Mouse (Mus musculus): ENCODE measurements around the gene Sec13. TPM values are rescaled to one million over a fixed set of nuclear protein-coding genes. Genes with fewer than 3 reads are reported as not detected.

Sec13 gene
- total RNA-seq, 4 experiments from 2014 or later: 67.9 to 80.9 (median 77.0) TPM

DNA sequence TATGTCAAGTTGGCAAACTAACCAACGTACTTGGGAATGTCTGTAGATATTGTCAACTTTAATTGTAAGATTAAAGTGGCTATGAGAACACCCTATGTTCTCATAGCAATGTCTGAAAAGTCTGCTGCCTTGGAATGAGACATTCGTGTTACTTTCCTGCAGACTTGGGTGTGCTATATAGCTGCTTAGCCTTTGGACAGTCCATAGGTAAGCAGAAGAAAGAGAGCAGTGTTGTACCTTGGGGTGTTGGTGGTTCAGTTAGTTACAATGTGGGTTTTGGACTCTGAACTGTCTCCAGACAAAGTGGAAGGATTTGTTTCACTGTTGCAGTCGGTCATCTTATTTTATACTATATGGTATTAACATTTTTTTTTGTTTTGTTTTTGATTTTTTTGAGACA, 27.8 kb downstream of the Sec13 start:
- DNase-seq (ENCODE audit: low spot score in 2 of 2): no peak

DNA sequence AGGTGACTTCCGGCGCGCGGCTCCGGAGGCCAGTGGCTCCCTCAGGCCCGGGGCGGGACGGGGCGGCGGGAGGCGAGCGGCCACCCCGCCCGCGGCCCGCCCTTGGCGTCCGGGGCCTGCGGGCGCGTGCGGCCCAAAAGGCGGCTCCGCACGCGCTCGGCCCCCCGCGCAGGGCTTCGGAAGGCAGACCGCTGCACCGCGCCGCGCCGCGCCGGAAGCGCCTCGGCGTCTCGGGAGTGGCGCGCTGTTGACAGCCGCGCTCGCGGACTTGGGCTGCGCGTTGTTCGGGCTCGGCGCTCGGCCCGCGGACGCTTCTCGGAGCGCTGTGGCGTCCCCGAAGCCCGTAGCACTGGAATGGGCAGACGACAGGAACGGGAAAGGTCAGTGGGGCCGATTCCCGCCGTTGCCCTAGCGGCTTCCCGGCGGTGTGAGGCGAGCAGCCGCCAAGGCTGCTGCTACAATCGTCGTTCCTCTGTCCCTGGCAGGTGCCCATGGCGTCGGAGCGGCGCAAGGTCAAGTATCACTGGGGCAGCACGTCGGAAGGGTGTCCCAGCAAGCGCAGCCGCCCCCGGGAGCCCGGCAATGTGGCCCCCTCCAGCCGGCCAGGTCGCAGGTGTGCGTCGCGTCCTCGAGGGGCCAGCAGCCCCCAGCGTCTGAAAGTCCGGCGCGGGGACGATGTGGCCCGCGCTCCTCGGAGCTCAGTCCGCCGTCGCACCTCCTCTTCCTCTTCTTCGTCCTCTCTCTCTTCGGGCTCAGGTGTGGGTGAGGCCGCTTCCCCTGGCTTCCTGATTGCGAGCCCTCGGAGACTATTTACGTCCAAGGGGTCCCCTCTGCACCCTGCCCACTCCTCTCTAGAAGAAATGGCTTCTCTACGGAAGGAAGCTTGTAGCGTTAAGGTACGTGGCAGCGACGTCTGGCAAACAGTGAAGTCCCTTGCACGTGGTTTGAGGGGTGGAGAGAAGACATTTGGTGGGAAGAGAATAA, 43.0 kb downstream of the Sec13 start:
- DNase-seq (ENCODE audit: low spot score in 2 of 2): no peak

DNA sequence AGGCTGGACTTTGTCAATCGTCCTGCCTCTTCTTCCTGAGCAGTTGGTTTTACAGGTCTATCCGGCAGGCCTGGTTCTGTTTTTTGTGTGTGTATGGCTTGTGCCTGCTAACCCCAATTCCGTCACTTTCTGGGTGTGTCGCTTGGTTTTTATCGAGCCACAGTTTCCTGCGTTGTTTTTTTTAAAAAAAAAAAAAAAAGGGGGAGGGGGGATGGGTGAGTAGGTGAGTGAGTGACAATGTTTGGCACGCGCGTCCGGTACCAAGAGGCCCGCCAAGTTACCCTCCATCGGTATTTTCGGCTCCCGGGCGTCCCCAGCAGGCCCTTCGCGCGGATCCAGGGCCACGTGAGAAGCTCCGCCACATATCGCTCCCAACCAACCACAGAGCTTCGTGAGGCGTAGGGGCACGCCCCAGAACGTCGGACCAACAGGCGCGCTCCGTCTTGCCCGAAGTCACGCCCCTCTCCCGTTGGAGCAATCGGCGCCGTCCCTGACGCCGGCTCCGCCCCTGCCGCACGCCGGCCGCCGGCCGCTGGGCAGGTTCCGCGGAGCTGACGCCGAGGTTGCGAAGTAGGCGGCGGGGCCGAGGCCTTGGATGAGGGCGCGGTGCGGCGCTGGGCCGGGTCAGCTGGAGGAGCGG, 43.8 kb downstream of the Sec13 start, which contains the start of gene Tatdn2:
Tatdn2 (plus strand) TSS at position 469 of the 640 bp plus-strand sequence.
- DNase-seq (ENCODE audit: low spot score in 2 of 2): peak; percentile 97

DNA sequence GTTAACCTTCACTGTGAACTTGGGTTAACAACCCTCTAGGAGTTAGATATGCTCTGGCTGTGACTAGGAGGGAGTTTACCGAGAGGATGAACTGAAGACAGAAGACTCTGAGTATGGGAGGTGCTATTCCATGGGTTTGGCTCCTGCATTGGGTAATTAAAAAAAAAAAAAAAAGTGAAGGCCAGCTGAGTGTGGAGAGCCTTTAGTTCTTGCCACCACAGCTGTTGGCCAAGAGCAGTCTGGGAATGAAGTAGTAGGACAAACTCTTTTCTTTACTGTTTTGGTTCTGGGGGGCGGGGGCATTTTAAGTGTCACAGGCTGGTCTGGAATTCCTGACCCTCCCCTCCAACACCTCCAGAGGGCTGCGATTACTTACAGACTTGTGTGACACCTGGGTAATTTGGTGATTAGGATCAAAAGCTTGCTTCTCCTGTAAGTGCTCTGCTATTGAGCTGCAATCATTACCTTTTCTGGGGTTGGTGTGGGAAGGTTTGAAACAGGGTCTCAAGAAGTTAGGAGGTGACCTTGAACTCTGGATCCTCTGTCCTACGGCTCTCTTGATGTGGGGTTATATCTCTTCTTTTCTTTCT, 44.7 kb downstream of the Sec13 start:
- DNase-seq (ENCODE audit: low spot score in 2 of 2): no peak

DNA sequence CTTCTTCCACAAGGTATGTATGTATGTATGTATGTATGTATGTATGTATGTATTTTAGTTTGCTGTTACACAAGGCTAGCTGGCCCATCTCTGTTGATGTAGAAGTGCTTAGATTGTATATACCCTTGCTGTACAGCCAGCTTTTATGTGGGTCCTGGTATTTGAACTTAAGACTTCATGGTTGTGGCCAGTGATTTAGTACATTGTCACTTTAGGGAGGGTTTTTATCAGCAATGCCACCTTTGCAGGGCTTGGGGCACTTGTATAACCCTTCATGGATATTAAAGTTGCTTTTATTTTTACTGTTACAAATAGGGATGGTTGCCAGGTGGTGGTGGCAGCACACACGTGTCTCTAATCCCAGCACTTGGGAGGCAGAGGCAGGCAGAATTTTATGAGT, 45.3 kb downstream of the Sec13 start:
- no peak for DNase-seq (ENCODE audit: low spot score in 2 of 2)

DNA sequence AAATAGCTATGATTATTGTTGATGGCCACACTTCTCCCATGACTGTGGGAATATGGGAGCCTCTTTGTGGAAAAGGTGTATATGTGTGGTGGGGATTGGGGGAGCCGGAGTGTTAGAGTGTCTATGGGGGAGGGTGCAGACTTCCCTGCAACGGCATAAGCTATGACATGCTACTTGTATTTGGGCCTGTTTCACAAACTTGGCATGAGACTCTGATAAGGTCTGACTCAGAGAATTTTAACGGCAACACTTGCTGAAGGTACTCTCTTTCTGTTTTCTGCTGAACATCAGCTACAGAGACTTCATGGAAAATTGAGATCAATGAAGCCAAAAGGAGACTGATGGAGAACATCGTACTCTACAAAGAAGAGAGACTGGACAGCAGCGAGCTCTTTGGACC, 47.2 kb downstream of the Sec13 start:
- DNase-seq (ENCODE audit: low spot score in 2 of 2): no peak

DNA sequence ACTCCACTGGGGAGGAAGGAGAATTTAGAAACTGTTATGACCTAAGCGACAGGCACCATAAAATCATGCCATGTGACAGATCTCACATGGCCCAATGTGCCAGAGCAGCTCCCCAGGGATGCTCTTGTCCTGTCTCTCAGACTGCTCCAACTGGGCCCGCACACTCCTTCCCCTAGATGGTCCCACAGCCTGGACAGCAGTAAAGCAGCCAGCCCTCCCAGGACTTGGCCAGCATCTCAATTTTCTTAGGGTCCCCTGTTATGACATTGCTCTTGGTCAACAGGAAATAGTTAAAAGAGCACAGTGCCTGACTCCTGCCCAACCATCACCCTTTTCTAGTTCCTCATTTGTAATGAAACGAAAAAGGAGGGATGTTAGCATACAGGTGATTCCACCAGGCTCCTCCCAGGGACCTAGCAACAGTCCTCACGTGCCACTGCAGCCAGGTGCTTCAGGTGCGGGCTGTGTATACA, 47.8 kb downstream of the Sec13 start:
- no peak for DNase-seq (ENCODE audit: low spot score in 2 of 2)

DNA sequence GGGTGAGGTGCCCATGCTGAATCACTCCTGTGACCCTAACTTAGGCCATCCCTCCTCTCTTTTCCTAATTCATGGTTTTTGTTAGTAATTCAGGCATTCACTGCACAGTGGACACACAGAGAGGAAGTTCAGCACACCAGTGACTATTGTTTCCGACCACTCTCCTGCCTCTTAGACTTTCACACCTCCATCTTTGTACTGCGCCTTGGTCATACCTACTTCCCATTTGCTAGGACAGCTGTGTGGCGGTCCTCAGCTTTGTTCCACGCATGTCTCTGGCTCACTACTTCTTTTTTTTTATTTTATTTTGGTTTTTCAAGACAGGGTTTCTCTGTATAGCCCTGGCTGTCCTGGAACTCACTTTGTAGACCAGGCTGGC, 49.5 kb downstream of the Sec13 start:
- no peak for DNase-seq (ENCODE audit: low spot score in 2 of 2)

DNA sequence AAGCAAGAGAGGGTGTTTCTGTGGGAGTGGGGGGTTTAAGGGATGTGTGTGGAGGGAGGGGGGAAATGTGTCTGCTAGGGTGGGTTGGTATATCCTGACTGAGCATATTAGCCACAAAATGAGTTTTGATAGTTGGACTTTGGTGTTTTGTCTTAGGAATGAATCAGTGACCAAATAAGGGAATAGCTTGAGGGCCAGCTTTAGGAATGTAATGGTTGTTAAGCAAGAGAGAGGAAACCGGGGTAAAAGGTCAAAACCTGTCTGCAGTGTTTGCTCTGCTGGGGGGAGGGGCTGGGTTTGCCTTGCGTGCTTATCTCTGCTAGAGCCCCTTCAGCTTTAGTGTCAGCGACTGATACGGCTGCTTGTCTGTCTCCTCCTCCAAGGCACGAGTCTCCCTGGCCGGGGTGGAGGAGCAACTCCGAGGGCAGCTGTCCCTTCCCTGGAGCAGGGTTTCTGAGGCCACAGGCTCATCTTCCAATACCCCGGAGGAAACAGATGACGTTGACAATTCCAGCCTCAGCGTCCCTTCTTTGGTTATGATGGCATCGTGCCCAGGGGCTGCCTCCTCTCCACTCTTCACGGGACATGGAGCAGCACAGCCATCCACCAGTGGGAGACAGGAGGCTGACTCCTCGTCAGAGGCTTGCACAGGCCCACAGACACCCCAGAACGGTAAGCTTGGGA, 50.0 kb downstream of the Sec13 start:
- no peak for DNase-seq (ENCODE audit: low spot score in 2 of 2)

DNA sequence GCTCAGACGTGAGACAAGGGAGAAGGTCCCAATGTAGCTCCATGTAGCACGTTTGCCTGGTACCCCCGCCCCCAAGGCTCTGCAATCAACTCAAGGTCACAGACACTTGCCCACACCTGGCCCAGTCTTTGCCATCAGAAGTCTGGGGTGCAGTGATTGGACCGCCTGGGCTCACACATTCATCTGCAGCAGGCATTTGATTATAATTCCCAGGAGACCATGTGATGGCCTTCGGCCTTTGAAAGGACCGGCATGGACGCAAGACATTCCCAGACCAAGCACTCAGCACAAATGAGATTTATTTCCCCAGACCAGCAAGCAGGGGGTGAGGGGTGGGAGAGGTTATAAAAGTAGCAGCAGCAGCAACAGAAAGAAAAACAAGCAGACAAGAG, 50.5 kb downstream of the Sec13 start:
- no peak for DNase-seq (ENCODE audit: low spot score in 2 of 2)

DNA sequence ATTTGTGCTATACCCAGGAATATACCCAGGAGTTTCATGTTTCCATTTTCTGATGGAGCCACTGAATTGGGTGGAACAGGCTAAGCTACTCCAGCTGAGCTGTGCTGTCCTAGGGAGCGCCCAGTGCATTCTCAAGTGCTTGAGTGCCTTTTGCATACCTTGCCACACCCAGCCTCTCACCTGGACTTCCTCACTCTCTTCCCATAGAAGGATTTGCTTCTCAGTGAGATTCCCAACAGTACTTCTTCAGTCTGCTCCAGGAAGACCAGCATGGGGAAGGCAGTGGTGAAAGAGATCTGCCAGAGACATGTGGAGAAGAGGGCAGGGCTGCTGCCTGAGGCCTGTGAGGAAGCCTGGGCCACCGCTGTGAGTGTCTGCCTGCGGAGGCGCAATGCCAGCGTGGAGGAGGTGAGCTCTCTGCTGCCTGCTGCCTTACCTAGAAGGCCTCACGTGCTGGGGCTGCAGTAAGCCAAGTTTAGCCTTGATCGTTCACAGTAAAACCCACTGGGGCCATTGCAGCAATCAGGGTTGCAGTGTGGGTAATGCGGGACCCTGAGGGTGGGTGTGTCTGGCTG, 53.9 kb downstream of the Sec13 start:
- DNase-seq (ENCODE audit: low spot score in 2 of 2): no peak

DNA sequence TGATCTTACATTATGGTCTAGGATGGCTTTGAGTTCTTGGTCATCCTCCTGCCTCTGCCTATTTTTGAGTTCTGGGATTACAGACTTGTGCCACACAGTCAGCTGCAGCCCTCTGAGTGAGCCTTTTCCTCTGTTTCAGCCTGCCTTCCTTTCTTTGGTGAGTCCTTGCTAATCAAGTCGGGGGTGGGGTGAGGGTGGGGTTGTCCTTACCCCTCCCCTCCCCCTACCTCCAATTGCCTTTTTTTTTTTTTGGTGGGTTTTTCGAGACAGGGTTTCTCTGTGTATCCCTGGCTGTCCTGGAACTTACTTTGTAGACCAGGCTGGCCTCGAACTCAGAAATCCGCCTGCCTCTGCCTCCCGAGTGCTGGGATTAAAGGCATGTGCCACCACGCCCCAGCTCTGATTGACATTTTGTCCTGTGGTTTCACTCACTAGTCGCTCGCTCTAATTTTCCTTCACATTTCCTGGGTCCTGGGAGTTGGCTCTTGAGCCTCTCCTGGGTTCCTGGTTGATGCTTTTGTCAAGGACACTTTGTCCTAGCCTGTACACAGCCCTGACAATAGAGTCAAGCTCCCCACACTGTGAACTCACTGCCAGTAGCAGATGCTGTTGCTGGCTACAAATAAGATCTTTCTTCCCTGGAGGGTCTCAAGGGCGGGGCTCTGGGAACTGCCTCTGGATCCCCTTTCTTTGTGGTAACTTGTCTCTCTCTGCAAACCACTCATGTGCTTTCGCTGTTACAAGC, 57.3 kb downstream of the Sec13 start:
- no peak for DNase-seq (ENCODE audit: low spot score in 2 of 2)

DNA sequence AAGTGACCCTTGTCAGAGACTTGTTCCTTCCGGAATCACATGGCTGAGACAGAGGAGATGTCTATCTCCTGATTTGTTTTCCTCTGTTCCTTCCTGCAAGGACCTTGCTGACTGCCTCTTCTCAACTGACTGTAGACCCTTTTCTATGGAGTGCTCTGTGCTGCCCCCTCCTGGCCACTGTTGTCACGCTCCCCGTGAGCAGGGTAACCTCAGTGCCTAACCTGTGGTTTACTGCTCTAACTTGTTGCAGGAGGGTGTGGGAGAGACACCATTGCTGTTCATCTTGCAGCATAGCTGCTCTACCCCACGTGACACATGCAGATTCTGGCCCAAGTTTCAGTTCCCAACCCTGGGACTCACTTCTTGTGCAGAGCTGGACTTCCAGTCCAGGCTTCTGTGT, 59.3 kb downstream of the Sec13 start:
- peak; percentile 63 to 81 for DNase-seq (ENCODE audit: low spot score in 2 of 2)

DNA sequence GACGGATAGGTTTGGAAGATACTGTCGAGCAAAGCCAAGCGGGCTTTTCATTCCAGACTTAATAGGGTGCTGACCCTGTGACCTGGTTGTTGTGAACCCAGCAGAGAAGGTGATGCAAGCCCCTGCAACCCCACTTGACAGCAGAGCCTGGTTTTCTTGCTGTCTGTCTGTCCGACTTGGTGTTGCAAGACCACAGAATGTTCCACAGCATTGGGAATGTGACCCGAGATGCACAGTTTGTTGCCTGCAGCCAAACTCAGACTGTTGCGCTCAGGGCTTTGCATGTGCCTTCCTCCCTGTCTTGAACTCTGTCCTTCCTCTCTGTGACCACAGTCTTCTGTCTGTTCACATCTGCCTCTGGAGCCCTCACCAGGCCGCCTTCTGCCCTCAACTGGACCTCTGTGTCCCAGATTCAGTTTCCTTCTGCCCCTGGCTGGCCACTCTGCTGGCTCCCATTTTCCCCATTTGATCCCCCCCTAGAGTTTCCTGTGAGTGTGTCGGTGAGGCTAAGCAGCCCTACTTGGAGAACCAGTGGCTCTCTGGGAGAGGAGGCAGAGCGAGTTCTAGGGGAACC, 60.5 kb downstream of the Sec13 start:
- no peak for DNase-seq (ENCODE audit: low spot score in 2 of 2)

DNA sequence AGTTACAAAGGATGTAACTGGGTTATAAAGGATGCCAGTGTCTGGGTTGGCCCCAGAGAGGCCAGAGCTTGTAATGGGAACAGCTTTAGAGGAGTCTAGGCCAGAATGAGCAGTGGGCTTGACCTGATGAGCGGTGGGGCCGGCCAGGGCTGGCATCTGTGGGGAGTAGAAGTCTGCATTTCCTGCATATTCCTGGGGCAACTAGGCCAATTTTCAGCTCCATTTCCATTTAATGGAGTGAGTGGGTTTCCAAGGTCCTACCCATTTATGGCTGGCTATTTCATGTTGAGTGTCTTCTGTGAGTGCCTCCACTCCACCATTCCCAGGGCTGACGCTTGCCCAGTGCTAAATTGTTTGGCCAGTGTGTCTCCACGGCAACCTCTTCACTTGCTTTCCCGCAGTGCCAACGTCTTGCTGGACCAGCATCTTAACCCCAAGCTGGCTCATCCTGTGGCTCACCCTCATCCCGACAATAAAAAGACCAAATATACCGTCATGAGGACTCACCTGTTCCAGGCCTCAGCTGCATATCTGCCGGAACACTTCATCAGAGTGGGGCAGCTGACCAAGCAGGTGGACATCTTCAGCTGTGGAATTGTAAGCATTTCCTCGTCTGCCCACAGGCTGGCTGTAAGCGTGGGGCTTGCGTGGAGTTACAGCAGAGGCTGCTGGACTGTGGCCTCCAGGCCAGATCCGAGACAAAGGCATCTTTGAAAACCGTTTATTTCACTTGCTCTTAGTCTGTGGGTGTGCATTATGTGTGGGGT, 62.1 kb downstream of the Sec13 start:
- peak; percentile 34 to 51 for DNase-seq (ENCODE audit: low spot score in 2 of 2)
